Mouse (Mus musculus) urinary bladder, postnatal 36 days (tissue): Measurements from ENCODE around the gene Prm3.
A peak's percentile ranks its signal among the peaks of the same experiment; 100 is the strongest.

Experiments used
- DNase-seq, 2 experiments: peaks; one replicate each; pipeline ENCODE4 v3.0.0; 2022; ENCODE audit warnings: low spot score in 2 of 2, mixed read lengths in 1 of 2

Gene Prm3

GRCm38 (mm10) chr16:10771769-10772510 is 18.8 kb downstream of the Prm3 start:
- no peak for DNase-seq

GRCm38 (mm10) chr16:10770531-10771325 is 20.0 kb downstream of the Prm3 start:
- no peak for DNase-seq

- no peak for DNase-seq
Observed at GRCm38 (mm10) chr16:10769661-10770060, 21.1 kb downstream of the Prm3 start.

- no peak for DNase-seq
Observed at GRCm38 (mm10) chr16:10768821-10769220, 21.9 kb downstream of the Prm3 start.

- DNase-seq = peak; percentile 56 to 63
Observed at GRCm38 (mm10) chr16:10767158-10767557, 23.6 kb downstream of the Prm3 start.

GRCm38 (mm10) chr16:10764323-10764722 is 26.4 kb downstream of the Prm3 start:
- no peak for DNase-seq

- no peak for DNase-seq
Observed at GRCm38 (mm10) chr16:10763540-10764264, 27.0 kb downstream of the Prm3 start.

GRCm38 (mm10) chr16:10762569-10763180 is 28.0 kb downstream of the Prm3 start:
- no peak for DNase-seq

GRCm38 (mm10) chr16:10761182-10761581 is 29.5 kb downstream of the Prm3 start:
- DNase-seq = no peak

GRCm38 (mm10) chr16:10756168-10756567 is 34.5 kb downstream of the Prm3 start:
- DNase-seq = no peak

- peak; percentile 32 to 59 for DNase-seq
Observed at GRCm38 (mm10) chr16:10754521-10755296, 36.0 kb downstream of the Prm3 start.

GRCm38 (mm10) chr16:10749824-10750223 is 40.9 kb downstream of the Prm3 start:
- DNase-seq = no peak

GRCm38 (mm10) chr16:10749226-10749625 is 41.5 kb downstream of the Prm3 start:
- no peak for DNase-seq

- no peak for DNase-seq
Observed at GRCm38 (mm10) chr16:10741082-10741481, 49.6 kb downstream of the Prm3 start.
